Mouse (Mus musculus): Measurements from ENCODE around the gene Nlgn2. TPM values are rescaled to one million over a fixed set of nuclear protein-coding genes. Genes with fewer than 3 reads are reported as not detected.
A peak's percentile ranks its signal among the peaks of the same experiment; 100 is the strongest.

Nlgn2 gene
- polyA plus RNA-seq, 1 experiment from 2014 or later, result 1.6 TPM

GRCm38 (mm10) chr11:69822080-69822479 is 15.5 kb downstream of the Nlgn2 start, which contains the start of gene Spem1:
Spem1 (minus strand) TSS chr11:69822180.
- no peak within 1 kb of the TSS for H3K4me3 ChIP-seq
- H3K36me3 ChIP-seq, result peaks cover 4% of the 10 kb centered on the region; the same call in 1 of the 2 replicates
- no peak within 1 kb of the TSS for H3K27ac ChIP-seq
- H3K4me1 ChIP-seq (replicated peaks), result no peaks in the 10 kb centered on the region
- no peaks in the 10 kb centered on the region for H3K27me3 ChIP-seq
- H3K9ac ChIP-seq, result no peak within 1 kb of the TSS
- H3K9me3 ChIP-seq (replicated peaks), result no peaks in the 10 kb centered on the region
- H3K4me2 ChIP-seq, result no peak within 1 kb of the TSS
- no peak for ATAC-seq (replicated peaks; ENCODE audit: insufficient number of reproducible peaks, insufficient read depth, low FRiP score, low read depth)
- 78% methylated on average over 3 of the region's 3 CpGs for WGBS

GRCm38 (mm10) chr11:69818871-69819270 is 18.7 kb downstream of the Nlgn2 start:
- no peaks in the 10 kb centered on the region for H3K27me3 ChIP-seq
- H3K27ac ChIP-seq, result no peak overlapping the region
- no peaks in the 10 kb centered on the region for H3K36me3 ChIP-seq
- H3K4me1 ChIP-seq (replicated peaks), result no peaks in the 10 kb centered on the region
- H3K9ac ChIP-seq, result no peak overlapping the region
- H3K4me2 ChIP-seq, result no peak overlapping the region
- no peak for ATAC-seq (replicated peaks; ENCODE audit: insufficient number of reproducible peaks, insufficient read depth, low FRiP score, low read depth)
- WGBS, result 76% methylated on average over 8 of the region's 8 CpGs
- H3K9me3 ChIP-seq (replicated peaks), result no peaks in the 10 kb centered on the region
- H3K4me3 ChIP-seq, result no peak overlapping the region

- no peak for ATAC-seq (replicated peaks; ENCODE audit: insufficient number of reproducible peaks, insufficient read depth, low FRiP score, low read depth)
- H3K27ac ChIP-seq, result no peak within 1 kb of the TSS
- H3K9me3 ChIP-seq (replicated peaks), result no peaks in the 10 kb centered on the region
- H3K4me3 ChIP-seq, result no peak within 1 kb of the TSS
- H3K9ac ChIP-seq, result no peak within 1 kb of the TSS
- H3K27me3 ChIP-seq, result no peaks in the 10 kb centered on the region
- WGBS, result 75% methylated on average over 2 of the region's 2 CpGs
- H3K4me2 ChIP-seq, result no peak within 1 kb of the TSS
- no peaks in the 10 kb centered on the region for H3K36me3 ChIP-seq
- H3K4me1 ChIP-seq (replicated peaks), result no peaks in the 10 kb centered on the region
Measured at GRCm38 (mm10) chr11:69818365-69818764, 19.2 kb downstream of the Nlgn2 start, which contains the start of gene Spem2. Spem2 (minus strand) TSS chr11:69818465.

GRCm38 (mm10) chr11:69816520-69816919 is 21.1 kb downstream of the Nlgn2 start:
- H3K36me3 ChIP-seq, result no peaks in the 10 kb centered on the region
- H3K27me3 ChIP-seq, result no peaks in the 10 kb centered on the region
- H3K4me3 ChIP-seq, result no peak overlapping the region
- H3K27ac ChIP-seq, result no peak overlapping the region
- no peaks in the 10 kb centered on the region for H3K4me1 ChIP-seq (replicated peaks)
- H3K4me2 ChIP-seq, result no peak overlapping the region
- WGBS, result 90% methylated on average over 12 of the region's 12 CpGs
- no peak overlapping the region for H3K9ac ChIP-seq
- no peak for ATAC-seq (replicated peaks; ENCODE audit: insufficient number of reproducible peaks, insufficient read depth, low FRiP score, low read depth)
- no peaks in the 10 kb centered on the region for H3K9me3 ChIP-seq (replicated peaks)

DNA sequence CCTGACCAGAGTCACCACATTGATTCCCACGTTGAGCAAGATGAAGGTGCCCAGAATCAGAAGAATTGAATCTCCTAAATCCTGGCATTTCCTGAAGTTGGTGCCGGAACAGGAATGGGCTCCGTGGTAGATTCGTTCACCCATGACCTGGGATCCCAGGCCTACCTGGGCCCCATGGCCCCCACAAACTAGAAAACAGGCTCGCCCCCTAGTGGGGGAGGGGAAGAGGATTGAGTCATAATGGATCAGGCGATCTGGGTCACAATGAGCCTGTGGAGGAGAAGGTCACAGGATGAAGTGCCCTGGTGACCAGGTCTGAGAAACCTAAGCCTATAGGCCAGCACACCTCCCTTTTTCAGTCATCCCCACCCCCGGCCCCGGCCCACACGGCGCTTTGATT is 22.4 kb downstream of the Nlgn2 start, which contains the start of gene Gm39566:
Gene Gm39566 (minus strand): TSS at position 144 of the 400 bp plus-strand sequence.
- 57% methylated on average over 10 of the region's 10 CpGs for WGBS
- H3K4me1 ChIP-seq (replicated peaks), result no peaks in the 10 kb centered on the region
- ATAC-seq (replicated peaks; ENCODE audit: insufficient number of reproducible peaks, insufficient read depth, low FRiP score, low read depth), result no peak
- no peak within 1 kb of the TSS for H3K4me2 ChIP-seq
- no peak within 1 kb of the TSS for H3K4me3 ChIP-seq
- H3K27me3 ChIP-seq, result 0 out of 2 replicates have a peak, but pooled peaks cover 3% of the 10 kb centered on the region
- no peaks in the 10 kb centered on the region for H3K36me3 ChIP-seq
- no peak within 1 kb of the TSS for H3K9ac ChIP-seq
- no peak within 1 kb of the TSS for H3K27ac ChIP-seq
- no peaks in the 10 kb centered on the region for H3K9me3 ChIP-seq (replicated peaks)

GRCm38 (mm10) chr11:69810280-69810679 is 27.3 kb downstream of the Nlgn2 start:
- H3K4me1 ChIP-seq (replicated peaks), result no peaks in the 10 kb centered on the region
- no peaks in the 10 kb centered on the region for H3K9me3 ChIP-seq (replicated peaks)
- H3K27ac ChIP-seq, result no peak overlapping the region
- no peak overlapping the region for H3K4me2 ChIP-seq
- no peak overlapping the region for H3K9ac ChIP-seq
- H3K36me3 ChIP-seq, result no peaks in the 10 kb centered on the region
- H3K4me3 ChIP-seq, result no peak overlapping the region
- ATAC-seq (replicated peaks; ENCODE audit: insufficient number of reproducible peaks, insufficient read depth, low FRiP score, low read depth), result no peak
- H3K27me3 ChIP-seq, result peaks cover 11% of the 10 kb centered on the region

- Histone ChIP-seq H3K36me3 (no peaks in the 10 kb centered on the region), H3K9ac (no peak overlapping the region), H3K4me3 (no peak overlapping the region), H3K4me2 (no peak overlapping the region), H3K9me3 (replicated peaks) (no peaks in the 10 kb centered on the region), H3K4me1 (replicated peaks) (peaks cover 25% of the 10 kb centered on the region), H3K27me3 (peaks cover 19% of the 10 kb centered on the region), H3K27ac (no peak overlapping the region)
- 75% methylated on average over 2 of the region's 2 CpGs for WGBS
- no peak for ATAC-seq (replicated peaks; ENCODE audit: insufficient number of reproducible peaks, insufficient read depth, low FRiP score, low read depth)
Measured at GRCm38 (mm10) chr11:69807641-69808040, 29.9 kb downstream of the Nlgn2 start.

DNA sequence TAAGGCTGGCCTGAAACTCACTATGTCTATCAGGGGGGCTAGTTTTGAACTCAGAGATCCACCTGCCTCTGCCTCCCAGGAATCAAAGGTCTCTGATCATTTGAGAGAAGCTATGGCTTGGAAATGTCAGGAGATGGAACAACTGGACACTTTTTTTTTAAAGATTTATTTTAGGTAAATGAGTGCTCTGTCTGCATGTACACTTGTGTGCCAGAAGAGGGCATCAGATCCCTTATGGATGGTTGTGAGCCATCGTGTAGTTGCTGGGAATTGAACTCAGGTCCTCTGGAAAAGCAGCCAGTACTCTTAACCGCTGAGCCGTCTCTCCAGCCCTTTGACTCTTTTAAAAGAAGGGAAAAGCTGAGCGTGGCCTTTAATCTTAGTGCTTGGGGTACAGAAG is 31.2 kb downstream of the Nlgn2 start:
- H3K9me3 ChIP-seq (replicated peaks), result no peaks in the 10 kb centered on the region
- H3K4me2 ChIP-seq, result no peak overlapping the region
- no peak for ATAC-seq (replicated peaks; ENCODE audit: insufficient number of reproducible peaks, insufficient read depth, low FRiP score, low read depth)
- peaks cover 24% of the 10 kb centered on the region for H3K27me3 ChIP-seq
- H3K27ac ChIP-seq, result no peak overlapping the region
- no peaks in the 10 kb centered on the region for H3K36me3 ChIP-seq
- WGBS, result 73% methylated on average over 4 of the region's 4 CpGs
- no peak overlapping the region for H3K9ac ChIP-seq
- no peak overlapping the region for H3K4me3 ChIP-seq
- peaks cover 38% of the 10 kb centered on the region for H3K4me1 ChIP-seq (replicated peaks)

GRCm38 (mm10) chr11:69804972-69805909 is 32.3 kb downstream of the Nlgn2 start, which contains the start of gene Tmem102:
Tmem102 (minus strand) TSS chr11:69805624.
- Histone ChIP-seq H3K27ac (no peak within 1 kb of the TSS), H3K36me3 (no peaks in the 10 kb centered on the region), H3K9ac (peak within 1 kb of the TSS; percentile 62; the same call in 1 of the 2 replicates), H3K4me2 (peak within 1 kb of the TSS; percentile 97), H3K27me3 (peaks cover 25% of the 10 kb centered on the region), H3K4me1 (replicated peaks) (peaks cover 49% of the 10 kb centered on the region), H3K4me3 (peak within 1 kb of the TSS; percentile 62), H3K9me3 (replicated peaks) (no peaks in the 10 kb centered on the region)
- ATAC-seq (replicated peaks; ENCODE audit: insufficient number of reproducible peaks, insufficient read depth, low FRiP score, low read depth), result no peak
- WGBS, result 13% methylated on average over 29 of the region's 29 CpGs

DNA sequence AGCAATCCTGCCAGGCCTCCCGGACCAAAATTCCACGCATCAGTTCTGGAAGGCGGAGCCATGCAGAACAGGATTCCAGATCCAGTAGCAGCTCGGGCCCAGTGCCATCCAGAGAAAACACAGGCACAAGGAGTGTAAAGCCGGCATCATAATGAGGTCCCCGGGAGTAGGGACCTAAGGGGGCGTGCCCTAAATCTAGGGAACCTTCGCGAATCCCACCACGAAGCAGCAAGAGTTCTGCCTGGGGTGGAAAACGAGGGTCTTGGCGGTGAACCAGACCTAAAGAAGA is 33.0 kb downstream of the Nlgn2 start:
- no peaks in the 10 kb centered on the region for H3K9me3 ChIP-seq (replicated peaks)
- H3K4me1 ChIP-seq (replicated peaks), result peaks cover 55% of the 10 kb centered on the region
- no peak for ATAC-seq (replicated peaks; ENCODE audit: insufficient number of reproducible peaks, insufficient read depth, low FRiP score, low read depth)
- WGBS, result 12% methylated on average over 12 of the region's 12 CpGs
- H3K4me3 ChIP-seq, result peak overlapping the region; percentile 62
- H3K27me3 ChIP-seq, result peaks cover 27% of the 10 kb centered on the region
- H3K9ac ChIP-seq, result peak overlapping the region; percentile 62; the same call in 1 of the 2 replicates
- no peak overlapping the region for H3K27ac ChIP-seq
- no peaks in the 10 kb centered on the region for H3K36me3 ChIP-seq
- H3K4me2 ChIP-seq, result peak overlapping the region; percentile 97

DNA sequence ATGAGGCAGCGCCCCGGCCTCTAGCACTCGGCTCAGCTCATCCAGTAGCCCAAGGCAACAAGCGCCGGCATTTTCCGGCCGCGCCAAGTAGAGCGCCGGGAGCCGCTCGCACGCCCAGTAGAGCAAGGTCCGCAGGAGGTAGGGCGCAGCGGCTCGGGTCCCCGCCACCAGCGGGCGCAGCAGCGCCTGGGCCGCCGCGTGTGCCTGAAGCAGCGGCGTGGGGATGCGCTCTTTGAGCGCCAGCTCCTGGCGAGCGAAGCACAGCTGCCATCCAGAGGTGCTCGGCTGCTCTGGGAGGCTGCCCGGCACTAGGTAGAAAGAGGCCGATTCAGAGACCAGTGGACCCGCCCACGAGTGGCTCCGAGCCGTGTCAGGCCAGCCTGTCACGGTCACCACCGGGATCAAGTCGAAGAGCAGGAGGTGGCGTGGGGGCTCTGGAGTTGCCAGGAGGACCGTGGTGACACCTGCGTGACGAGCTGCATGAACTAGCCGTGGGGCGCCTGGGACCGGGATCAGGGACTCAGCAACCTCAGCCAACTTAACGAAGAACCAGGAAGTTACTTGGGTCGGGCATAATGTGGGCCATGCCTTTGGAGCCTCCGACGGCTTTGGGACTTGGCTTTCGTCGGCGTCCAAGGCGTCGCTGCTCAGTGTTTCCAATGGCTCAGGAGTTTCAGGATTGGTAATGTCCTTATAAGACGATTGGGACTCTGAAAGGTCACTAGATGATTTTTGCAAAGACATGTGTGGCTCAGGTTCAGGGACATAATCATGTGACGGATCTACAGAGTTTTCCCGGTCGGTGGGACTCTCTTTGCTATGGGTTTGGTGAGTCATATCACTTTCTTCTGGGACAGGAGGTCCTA is 33.6 kb downstream of the Nlgn2 start:
- WGBS, result under 1% methylated on average over 60 of the region's 60 CpGs
- Histone ChIP-seq H3K27ac (no peak overlapping the region), H3K27me3 (peaks cover 27% of the 10 kb centered on the region)

More for the DNA sequence above, 33.6 kb downstream of the Nlgn2 start:
- peak; percentile 63 for ATAC-seq (replicated peaks; ENCODE audit: insufficient number of reproducible peaks, insufficient read depth, low FRiP score, low read depth)
- no peaks in the 10 kb centered on the region for H3K9me3 ChIP-seq (replicated peaks)
- peaks cover 60% of the 10 kb centered on the region for H3K4me1 ChIP-seq (replicated peaks)
- no peaks in the 10 kb centered on the region for H3K36me3 ChIP-seq
- H3K4me3 ChIP-seq, result peak overlapping the region; percentile 62
- peak overlapping the region; percentile 62 for H3K9ac ChIP-seq
- H3K4me2 ChIP-seq, result peak overlapping the region; percentile 97
